Mouse (Mus musculus) testis, adult 2 months (tissue): ENCODE measurements at regions not wholly inside any gene's neighbourhood (a gene's known extent, or its start where the extent isn't known, plus 50 kb on each side); places are given as distances from the start of the nearest gene placed in this dataset.

Experiments
- H3K27ac ChIP-seq: fragments of 200-500 bp; 2 replicates; pipeline ENCODE4 v1.5.1; 2012; ENCODE audit warnings: low read depth, low read length; ENCODE audit not compliant: control insufficient read depth, insufficient read depth
- H3K27me3 ChIP-seq: fragments of 200-500 bp; 2 replicates; pipeline ENCODE4 v1.6.1; 2012; ENCODE audit warnings: mild to moderate bottlenecking, low read length, moderate library complexity; ENCODE audit not compliant: control insufficient read depth, insufficient read depth
- H3K36me3 ChIP-seq: fragments of 200-500 bp; 2 replicates; pipeline ENCODE4 v1.6.1; 2012; ENCODE audit warnings: mild to moderate bottlenecking, low read length; ENCODE audit not compliant: control insufficient read depth, insufficient read depth
- H3K4me1 ChIP-seq: fragments of 200-500 bp; 2 replicates; pipeline ENCODE4 v1.6.1; 2012; ENCODE audit warnings: low read length; ENCODE audit not compliant: control insufficient read depth, insufficient read depth
- H3K4me3 ChIP-seq: fragments of 200-500 bp; 2 replicates; pipeline ENCODE4 v1.5.1; 2012; ENCODE audit warnings: low read depth, mild to moderate bottlenecking, low read length, moderate library complexity, mixed read lengths; ENCODE audit not compliant: control insufficient read depth
- CTCF ChIP-seq: fragments of 200-500 bp; IDR thresholded peaks from 2 replicates; pipeline ENCODE4 v1.5.1; 2012; ENCODE audit warnings: low read depth, mild to moderate bottlenecking, inconsistent platforms, low read length, moderate library complexity; ENCODE audit not compliant: control insufficient read depth, insufficient read depth, insufficient replicate concordance
- POLR2A ChIP-seq: fragments of 200-500 bp; IDR thresholded peaks from 2 replicates; pipeline ENCODE4 v1.6.1; 2012; ENCODE audit warnings: low read depth, mild to moderate bottlenecking, inconsistent platforms, low read length, moderate library complexity; ENCODE audit not compliant: control insufficient read depth

DNA sequence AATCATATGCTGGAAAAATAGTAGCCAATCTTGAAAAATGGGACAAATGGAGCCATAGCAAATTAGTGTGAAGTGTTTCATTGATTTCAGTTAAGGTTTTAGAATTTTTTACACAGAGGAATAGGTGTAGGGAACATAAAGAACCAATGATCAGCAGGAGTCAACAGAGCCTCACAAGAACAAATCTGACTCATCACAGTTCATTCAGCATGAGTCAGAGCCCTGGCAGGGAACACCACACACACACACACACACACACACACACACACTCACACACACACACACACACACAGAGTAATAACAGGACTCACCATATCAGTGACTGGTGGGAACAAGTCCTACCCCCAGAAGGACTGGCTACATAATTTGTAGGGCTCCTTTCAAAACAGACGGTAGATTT lies 259.7 kb upstream of the Erbb4 start:
- no peak overlapping the region for H3K27ac ChIP-seq
- no peaks in the 10 kb centered on the region for H3K4me1 ChIP-seq
- H3K27me3 ChIP-seq = no peaks in the 10 kb centered on the region
- H3K36me3 ChIP-seq = no peaks in the 10 kb centered on the region
- H3K4me3 ChIP-seq = no peak overlapping the region
- TF ChIP-seq CTCF (no peak), POLR2A (no peak)

DNA sequence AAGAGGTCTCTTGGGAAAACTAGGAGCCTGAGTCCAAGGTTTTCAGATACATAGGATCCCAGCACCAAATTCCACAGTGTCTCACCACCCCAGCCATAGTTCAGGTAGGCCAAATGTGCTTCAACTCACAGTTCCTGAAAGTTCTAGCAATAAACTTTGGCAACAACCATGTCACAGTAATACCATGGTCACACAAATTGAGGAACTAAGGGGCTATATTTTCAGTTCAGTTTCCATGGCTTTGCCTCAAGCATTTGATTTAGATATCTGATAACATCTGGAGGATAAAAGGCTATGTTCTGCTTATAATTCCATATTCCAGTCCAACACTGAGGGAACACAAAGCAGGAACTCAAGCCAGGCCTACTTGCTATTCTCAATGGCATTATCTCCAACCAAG lies 256.2 kb upstream of the Erbb4 start:
- H3K4me1 ChIP-seq = no peaks in the 10 kb centered on the region
- H3K27ac ChIP-seq = no peak overlapping the region
- H3K36me3 ChIP-seq = no peaks in the 10 kb centered on the region
- no peaks in the 10 kb centered on the region for H3K27me3 ChIP-seq
- no peak overlapping the region for H3K4me3 ChIP-seq
- TF ChIP-seq CTCF = no peak
- no peak for TF ChIP-seq POLR2A

DNA sequence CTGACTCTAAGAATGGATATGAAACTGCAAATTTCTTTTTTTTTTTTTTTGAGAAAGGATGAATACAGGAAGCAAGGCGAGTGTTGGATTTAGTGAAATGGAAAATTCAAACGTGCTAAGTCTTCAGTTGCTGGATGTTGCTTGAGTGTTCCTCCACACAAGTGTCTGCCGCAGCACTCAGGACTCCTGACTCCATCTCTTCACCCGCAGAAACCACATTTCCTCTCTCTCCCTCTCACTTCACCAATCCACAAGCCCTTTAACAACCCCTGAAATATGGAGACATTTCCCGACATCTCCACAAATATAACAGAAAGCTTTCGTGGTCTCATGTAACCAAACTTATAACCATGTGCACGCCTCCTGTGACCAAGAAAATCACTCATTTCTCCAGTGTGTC lies 249.7 kb upstream of the Erbb4 start:
- Histone ChIP-seq H3K27ac (no peak overlapping the region), H3K4me1 (no peaks in the 10 kb centered on the region), H3K4me3 (no peak overlapping the region), H3K36me3 (no peaks in the 10 kb centered on the region), H3K27me3 (no peaks in the 10 kb centered on the region)
- TF ChIP-seq POLR2A (no peak), CTCF (no peak)

DNA sequence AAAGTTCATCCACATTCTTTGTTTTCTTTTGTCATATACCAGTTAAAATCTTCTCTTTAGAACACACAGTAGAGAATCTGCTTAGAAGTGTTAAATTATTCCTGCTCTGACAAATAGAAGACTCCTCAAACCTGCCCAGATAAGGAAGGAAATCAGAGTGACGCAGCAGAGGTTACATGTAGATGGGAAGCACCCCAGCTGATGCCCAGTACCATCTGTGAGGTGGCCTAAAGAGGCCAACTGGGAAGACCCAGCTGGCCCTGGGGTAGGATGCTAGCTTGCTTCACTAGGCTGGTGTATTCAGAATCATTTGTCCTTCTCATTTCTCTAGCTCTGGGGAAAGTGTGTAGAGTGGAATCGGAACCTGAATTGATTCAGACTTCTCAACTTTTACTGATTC lies 242.6 kb upstream of the Erbb4 start:
- no peaks in the 10 kb centered on the region for H3K27me3 ChIP-seq
- no peak for TF ChIP-seq CTCF
- no peak for TF ChIP-seq POLR2A
- H3K36me3 ChIP-seq = no peaks in the 10 kb centered on the region
- no peak overlapping the region for H3K27ac ChIP-seq
- H3K4me3 ChIP-seq = no peak overlapping the region
- no peaks in the 10 kb centered on the region for H3K4me1 ChIP-seq

DNA sequence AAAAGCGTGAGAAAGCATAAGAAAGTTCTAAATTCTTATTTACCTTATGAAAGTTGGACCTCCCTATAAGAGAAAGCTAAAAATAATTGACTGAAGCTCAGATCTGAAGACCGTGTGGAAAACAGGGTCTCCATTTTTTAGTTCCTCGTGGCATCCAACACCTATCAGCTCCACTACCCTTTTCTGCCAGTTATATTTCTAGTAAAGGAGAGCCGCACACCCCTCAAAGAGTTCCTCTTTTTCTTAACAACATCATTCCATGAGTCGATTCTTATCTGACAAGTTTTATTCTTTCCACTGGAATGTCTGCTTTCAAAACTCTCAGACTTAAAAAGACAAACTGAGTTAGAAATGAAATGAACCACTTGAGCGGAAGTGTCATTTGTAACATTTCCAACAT lies 242.0 kb upstream of the Erbb4 start:
- no peak for TF ChIP-seq POLR2A
- TF ChIP-seq CTCF = no peak
- Histone ChIP-seq H3K4me3 (no peak overlapping the region), H3K4me1 (no peaks in the 10 kb centered on the region), H3K36me3 (no peaks in the 10 kb centered on the region), H3K27ac (no peak overlapping the region), H3K27me3 (no peaks in the 10 kb centered on the region)

DNA sequence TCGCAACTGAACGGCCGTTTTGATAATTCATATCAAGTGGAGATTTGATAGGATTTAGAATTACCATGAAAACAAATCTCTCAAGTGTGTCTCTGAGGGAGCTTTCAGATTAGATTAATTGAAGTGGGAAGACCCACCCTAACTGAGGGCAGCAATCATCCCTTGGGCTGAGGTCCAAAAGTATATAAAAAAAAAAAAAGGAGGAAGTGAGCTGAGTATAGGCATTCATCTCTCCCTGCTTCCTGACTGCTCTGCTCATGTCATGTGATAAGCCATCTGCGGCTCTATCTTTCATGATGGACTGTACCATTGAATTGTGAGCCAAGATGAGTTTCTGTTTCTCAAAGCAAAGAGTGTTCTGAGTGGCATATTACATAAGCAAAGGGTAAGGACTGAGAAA lies 234.2 kb upstream of the Erbb4 start:
- H3K27ac ChIP-seq = no peak overlapping the region

DNA sequence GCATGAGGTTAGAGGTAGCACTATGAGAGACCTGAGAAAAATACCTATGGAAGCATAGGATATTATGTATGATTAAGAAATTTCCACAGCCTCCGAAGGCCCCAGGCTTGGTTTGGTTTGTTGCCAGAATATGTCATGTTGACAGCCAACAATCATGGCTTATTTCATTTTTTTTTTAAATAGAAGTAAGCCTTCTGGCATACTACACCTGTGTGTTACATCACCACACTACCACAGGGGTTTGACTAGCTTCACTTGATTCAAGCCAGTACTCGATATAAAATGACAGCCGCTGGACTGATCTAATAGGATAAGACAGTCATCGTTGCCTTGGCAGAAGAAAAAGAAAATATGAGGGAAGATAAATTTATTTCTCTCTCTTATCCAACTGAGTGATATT lies 232.6 kb upstream of the Erbb4 start:
- TF ChIP-seq CTCF (no peak), POLR2A (no peak)
- H3K27ac ChIP-seq = no peak overlapping the region
- no peak overlapping the region for H3K4me3 ChIP-seq
- H3K27me3 ChIP-seq = no peaks in the 10 kb centered on the region
- H3K36me3 ChIP-seq = no peaks in the 10 kb centered on the region
- no peaks in the 10 kb centered on the region for H3K4me1 ChIP-seq

More for the DNA sequence above, 234.2 kb upstream of the Erbb4 start:
- no peak overlapping the region for H3K4me3 ChIP-seq
- no peaks in the 10 kb centered on the region for H3K4me1 ChIP-seq
- TF ChIP-seq CTCF = no peak
- no peak for TF ChIP-seq POLR2A
- H3K36me3 ChIP-seq = no peaks in the 10 kb centered on the region
- H3K27me3 ChIP-seq = no peaks in the 10 kb centered on the region

DNA sequence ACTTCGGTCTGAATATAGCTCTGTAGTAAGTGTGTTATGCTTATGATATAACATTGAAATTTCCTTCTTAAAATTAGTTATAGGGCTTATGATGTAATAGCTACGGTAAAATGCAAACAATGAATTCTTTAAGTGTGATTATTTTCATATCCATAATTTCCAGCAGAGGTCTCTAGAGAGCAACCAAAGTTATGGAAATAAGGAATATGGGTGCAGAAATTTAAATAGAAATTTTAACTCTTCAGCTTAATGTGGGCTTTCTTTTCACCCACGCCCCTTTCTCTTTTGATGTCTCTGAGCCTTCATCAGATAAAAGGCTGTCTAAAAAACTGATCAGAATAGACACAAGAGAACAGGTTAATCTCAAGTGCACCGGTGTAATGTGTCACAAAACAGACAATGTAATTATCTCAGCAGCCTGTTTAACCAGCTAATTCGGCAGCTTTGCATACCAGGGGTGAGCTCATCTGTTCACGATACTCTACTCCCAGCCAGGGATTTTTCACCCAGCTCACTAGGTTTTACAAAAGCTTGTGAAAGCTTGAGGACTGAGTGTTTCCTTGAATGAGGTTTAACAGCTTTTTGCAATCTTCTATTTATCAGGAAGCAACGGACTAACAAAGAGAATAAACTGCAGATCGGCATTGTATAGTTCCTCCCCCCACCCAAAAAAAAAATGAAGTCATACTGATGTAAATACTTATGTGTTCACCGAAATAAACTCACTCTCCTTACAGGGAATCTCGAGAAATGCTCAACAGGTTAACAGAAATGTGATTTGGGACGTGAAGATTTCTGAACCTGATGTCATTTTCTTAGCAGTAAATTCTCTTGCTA lies 223.8 kb upstream of the Erbb4 start:
- no peak for TF ChIP-seq POLR2A
- no peak for TF ChIP-seq CTCF
- Histone ChIP-seq H3K4me3 (no peak overlapping the region), H3K27ac (no peak overlapping the region), H3K36me3 (no peaks in the 10 kb centered on the region), H3K4me1 (no peaks in the 10 kb centered on the region), H3K27me3 (no peaks in the 10 kb centered on the region)
